Mouse (Mus musculus): ENCODE data around the gene Vps52.

GRCm38 (mm10) chr17:33956336-33956735, 724 bp downstream of the Vps52 start:
- TF ChIP-seq CTCF (IDR thresholded peaks at IDR 0.05; ENCODE audit: borderline replicate concordance, control insufficient read depth, extremely low read depth, insufficient read depth, low read length, poor library complexity) (no peak), POLR2A (IDR thresholded peaks at IDR 0.05; ENCODE audit: control insufficient read depth, extremely low read depth, insufficient read depth, low read length, poor library complexity) (no peak)
